Mouse (Mus musculus) adrenal gland, adult 2 months (tissue): ENCODE results near the gene Best3. TPM values are rescaled to one million over a fixed set of nuclear protein-coding genes. Genes with fewer than 3 reads are reported as not detected.
A peak's percentile ranks its signal among the peaks of the same experiment; 100 is the strongest.
"Not testable (repeated sequence)": the region's sequence is repeated elsewhere in the genome, so short reads cannot be mapped to it uniquely, and the experiment has no call there.

Source experiments
- DNase-seq: peaks from one replicate; pipeline ENCODE4 v3.0.0; 2021
- polyA plus RNA-seq: library from polyadenylated mRNA; depleted of rRNA; stranded (reverse); fragments of >200 nt; gene quantifications from 2 replicates; pipeline ENCODE4 v1.2.3, GENCODE M21; 2012; rRNA removed
- total RNA-seq, 2 experiments: library from RNA; stranded (reverse); gene quantifications; 2 replicates each; pipeline ENCODE4 v1.2.3; 2021

Gene Best3
- total and polyA plus RNA-seq, 3 experiments: 0.29 to 0.42 (median 0.31) TPM

DNA sequence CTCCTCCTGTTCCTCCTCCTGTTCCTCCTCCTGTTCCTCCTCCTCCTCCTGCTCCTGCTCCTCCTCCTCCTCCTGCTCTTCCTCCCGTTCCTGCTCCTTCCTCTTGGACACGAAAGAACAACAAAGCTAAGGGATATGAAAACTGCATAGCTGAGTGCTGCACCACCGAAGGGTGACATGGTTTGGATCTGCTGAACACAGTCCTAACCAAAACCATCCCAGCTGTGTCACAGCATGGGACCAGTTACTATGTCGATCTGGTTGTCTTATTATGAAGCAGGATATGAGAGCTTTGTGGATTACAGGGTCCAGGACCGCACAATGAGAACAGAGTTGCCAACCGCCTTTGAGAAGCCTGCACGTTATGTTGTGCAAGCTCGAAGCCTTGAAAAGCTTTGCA, 40.1 kb downstream of the Best3 start:
- no peak for DNase-seq

DNA sequence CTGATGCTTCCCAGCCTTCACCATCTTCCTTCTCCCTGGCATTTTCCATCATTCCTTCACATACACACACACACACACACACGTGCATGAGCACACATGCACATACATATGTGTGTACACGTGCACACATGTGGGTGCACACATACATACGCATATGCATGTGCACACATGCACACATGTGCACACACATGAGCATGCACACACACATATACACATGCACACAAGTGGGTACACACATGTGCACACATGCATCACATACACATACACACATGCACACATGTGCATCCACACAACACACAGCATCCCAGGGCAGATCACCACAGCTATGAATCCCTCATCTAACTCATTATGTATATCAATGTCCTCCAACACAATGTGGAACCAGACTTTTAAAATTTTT, 45.0 kb downstream of the Best3 start:
- no peak for DNase-seq

DNA sequence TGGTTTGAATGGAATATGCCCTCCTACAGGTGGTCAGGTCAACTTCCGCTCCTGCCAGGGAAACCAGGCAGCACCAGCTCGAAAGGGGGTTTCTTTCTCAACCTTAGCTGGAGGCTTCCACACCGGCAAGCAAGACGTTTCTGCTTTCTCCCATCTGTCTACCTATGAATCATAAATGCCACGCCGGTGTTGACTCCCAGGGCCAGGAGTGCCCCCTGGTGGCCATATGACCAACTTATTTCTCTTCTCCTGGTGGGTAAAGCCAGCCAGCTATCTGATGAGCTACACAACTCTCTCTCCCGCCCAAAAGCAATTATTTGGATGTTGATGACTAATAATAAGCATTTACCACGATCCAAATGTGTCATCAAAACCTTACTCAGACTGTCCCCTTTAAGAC, 47.7 kb downstream of the Best3 start:
- peak; percentile 88 for DNase-seq

DNA sequence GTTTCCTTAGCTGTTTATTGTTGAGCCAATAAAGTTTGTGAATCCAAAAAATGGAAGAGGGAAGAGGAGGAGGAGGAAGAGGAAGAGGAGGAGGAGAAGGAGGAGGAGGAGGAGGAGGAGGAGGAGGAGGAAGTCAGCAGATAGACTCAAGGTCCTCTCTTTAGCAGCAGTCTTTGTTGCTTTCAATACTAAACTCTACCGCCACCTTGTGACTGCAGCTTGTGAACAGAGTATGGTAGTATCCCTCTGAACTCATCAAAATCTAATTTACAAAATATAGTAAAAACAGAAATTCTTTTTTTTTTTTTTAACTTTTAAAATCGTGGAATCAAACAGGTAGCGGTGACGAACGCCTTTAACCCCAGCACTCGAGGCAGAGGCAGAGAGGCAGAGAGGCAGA, 54.2 kb downstream of the Best3 start:
- no peak for DNase-seq

DNA sequence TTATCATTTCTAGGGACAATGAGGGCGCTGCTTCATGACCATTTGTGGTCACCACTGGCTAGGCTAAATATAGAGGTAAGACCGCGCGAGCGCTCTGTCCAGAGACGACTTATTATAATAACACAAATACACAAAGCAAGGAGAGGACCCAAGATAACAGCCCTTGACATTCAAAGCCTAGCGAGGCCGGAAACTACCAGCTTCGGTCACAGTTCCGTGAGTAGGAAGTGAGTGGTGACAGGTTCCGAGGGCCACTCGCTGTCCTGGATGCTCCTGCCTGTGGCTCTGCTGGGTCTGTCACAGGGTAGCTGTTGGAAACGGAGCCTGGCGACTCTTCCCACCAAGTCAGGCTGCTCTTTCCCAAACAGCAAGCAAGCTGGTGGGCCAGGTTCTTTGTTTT, 56.2 kb downstream of the Best3 start:
- DNase-seq: no peak

DNA sequence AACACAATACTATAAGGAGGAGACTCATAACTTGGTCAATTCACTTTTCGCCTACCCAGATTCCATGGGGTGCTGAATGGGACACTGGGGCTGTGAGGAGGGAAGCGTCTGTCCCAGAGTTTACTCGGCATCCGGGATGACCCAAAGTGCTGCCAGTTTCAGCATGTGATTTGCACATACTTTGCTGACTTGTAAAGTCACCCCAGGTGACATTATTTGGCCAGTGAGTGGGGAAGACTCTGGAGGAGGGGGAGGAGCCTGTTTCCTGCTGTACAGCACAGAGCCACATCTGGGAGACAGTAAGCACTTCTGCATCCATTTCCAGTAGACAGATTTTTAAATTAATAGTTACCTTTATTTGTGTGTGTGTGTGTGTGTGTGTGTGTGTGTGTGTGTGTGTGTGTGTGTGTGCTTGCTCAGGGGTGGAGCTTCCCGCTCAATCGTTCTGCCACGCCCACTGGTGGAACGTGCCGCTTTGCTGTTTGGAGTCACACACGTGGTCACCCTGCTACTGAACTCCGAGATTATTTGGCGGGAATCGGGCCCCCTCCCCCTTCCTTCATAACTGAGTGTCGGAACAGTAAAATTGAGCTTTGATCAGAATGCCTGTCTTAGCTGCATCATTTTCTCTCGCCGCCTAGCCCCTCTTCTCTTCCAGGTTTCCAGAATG, 57.5 kb downstream of the Best3 start:
- DNase-seq: not testable (repeated sequence)

DNA sequence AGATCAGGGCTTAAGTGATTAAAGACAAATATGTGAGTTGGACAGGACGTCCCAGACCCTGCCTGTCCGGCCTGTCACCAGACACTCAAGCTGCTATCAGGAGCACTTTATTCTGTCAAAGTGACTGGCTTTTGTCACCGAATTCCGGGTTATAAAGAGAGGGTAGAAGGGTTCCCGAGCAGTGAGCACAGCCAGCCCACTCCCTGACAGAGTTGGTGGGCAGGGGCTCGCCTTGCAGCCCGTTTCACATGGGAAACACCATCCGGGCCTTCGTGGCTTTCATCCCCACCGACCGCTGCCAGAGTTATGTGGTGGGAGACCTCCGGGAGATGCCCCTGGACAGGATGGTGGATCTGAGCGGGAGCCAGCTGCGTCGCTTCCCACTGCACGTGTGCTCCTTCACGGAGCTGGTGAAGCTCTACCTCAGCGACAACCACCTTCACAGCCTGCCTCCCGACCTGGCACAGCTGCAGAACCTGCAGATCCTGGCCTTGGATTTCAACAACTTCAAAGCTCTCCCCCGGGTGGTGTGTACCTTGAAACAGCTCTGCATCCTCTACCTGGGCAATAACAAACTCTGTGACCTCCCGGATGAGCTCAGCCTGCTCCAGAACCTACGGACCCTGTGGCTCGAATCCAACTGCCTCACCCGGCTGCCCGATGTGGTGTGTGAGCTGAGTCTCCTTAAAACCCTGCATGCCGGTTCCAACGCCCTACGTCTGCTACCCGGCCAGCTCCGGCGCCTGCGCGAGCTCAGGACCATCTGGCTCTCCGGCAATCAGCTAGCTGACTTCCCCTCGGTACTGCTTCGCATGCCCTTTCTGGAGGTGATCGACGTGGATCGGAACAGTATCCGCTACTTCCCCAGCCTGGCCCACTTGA, 59.3 kb downstream of the Best3 start, which contains the start of gene Lrrc10:
Gene Lrrc10, plus strand, starts transcription at position 167 of the 882 bp plus-strand sequence.
- no peak for DNase-seq

DNA sequence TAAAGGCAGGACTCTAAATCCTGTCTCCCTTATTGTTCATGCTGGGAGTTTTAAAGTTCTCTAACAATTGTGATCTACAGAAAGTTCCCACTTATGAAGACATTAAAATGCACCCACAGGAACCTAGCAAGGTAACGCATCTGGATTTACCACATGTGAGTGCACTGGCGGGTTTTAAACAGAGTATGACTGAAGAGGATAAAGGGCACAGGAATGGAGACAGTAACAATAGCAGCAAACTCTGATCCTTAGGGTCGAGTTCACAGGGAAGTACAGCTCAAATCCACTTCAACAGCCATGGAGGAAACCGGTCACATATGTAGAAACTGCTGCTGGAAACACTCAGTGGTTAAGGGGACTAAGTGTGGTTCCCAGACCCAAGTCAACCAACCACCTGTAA, 63.1 kb downstream of the Best3 start:
- DNase-seq: no peak

DNA sequence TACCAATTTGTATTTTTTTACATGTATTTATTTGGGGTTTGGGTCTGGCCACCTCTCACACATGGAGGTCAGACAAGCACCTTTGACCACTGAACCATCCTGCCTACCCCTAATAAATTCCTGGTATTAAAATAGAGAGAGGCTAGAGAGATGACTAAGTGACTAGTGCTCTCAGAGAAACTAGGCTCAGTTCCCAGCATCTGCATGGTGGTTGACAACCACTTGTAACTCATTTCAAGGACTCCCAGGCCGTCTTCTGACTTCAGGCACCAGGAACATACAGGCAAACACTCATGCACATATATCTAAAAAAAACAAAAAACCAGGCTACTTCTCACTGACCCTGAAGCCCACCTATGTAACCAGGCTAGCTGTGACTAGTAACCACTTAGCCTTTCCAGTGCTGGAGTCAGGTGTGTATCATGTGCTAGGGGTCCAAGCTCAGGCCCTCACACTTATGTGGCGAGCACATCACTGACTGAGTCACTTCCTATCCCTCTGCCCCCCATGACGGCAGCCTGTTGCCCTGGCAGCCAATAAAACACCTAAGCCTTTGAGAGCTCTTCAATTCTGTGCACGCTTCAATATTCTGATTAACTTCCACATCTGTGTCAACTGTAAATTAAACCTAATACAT, 64.0 kb downstream of the Best3 start:
- peak; percentile 68 for DNase-seq

DNA sequence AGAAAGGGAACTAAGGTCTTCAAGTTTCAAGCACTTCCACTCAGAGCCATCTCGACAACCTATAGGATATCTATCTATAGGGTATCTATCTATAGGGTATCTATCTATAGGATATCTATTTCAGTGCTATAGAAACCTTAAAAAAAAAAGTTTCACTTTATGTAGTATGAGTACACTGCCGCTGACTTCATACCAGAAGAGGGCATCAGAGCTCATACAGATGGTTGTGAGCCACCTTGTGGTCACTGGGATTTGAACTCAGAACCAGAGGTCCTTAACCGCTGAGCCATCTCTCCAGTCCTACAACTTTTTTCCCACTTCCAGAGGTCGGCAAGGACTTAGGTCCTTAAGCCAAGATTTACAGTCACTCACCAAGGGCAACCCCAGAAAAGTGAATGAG, 69.6 kb downstream of the Best3 start:
- no peak for DNase-seq

DNA sequence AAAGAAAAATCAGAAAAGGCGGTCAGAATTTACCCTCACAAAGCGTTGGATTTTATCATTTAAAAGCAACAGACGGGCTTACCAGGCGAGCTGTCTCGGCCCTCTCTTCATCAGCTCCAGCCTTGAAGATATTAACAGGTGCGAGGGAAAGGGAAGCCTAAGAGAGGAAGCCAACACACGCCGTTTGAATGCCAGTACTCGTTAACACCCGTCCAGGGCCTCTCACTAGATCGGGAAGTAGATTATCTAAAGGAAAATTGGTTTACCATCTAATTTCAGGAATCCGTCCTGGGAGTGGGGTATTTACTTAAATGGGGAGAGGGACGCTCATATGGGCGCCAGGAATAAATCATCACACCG, 76.8 kb downstream of the Best3 start:
- DNase-seq: no peak

DNA sequence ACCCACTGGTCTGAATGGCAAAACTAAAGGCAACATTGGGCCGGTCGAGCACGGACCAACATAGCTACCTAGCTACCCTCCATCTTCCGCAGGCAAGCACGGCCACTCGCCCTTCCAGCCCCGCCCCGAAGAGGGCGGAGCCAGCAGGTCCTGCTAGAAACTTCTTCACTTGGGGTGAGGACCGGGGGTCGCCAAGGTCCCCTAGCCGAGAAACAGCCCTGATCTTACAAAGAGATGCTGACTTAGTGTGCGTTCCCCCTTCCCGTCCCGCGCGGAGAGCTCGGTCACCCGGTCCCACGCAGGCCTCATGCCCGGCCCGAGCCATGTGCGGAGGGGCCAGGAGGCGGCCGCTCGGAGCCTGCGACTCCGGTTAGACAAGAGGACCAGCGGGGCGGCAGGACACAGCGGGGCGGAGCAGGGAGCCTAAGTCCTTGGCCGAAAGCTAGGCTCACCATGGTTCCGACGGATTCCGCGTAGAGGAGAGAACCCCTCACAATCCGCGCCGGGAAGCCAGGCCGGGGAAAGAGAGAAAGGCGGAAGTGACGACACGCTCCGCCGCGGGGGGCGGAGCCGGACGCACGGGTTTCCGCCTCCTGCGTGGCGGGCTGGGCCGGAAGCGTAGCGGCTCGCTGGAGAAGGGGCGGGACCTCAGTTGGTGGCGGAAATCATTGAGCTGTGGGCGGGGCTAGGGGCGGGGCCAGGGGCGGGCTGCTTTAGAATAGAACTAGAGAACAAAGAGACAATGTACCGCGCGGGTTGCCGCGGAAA, 77.3 kb downstream of the Best3 start, which contains the start of gene Cct2:
Gene Cct2, minus strand, starts transcription at position 561 of the 768 bp plus-strand sequence.
- peak; percentile 94 for DNase-seq

DNA sequence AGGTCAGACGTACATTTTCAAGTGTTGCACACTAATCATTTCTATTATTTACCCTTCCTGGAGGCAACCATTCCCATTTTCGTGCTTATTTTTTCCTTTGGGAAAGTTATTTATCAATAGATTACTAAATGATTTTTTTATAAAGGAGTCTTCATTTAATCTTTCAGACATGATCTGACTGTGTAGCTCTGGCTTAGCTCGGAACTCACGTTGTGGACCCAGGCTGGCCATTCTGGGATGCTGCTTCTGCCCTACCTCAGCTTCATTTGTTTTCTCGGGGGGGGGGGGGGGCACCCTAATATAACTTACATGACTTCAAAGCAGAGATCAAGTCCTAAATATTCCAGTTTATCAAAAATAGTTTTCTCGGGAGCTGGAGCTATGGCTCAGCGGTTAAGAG, 78.0 kb downstream of the Best3 start:
- no peak for DNase-seq

DNA sequence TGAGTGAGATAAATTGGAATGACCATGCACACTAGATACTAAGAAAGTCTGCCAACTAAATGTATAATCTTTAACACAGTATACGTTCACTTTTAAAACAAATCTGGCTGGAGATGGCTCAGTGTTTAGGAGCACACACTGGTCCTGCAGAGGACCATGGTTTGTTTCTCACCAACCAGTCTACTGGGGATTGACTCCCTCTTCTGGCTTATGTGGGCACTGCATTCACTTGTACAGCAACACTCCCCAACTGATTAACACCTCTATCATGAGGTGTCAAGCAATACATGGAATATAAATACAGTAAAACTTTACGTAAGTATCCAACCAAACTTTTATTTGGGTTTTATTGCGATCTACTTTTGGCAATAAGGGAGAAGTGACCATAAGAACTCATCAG, 83.0 kb downstream of the Best3 start:
- DNase-seq: no peak

DNA sequence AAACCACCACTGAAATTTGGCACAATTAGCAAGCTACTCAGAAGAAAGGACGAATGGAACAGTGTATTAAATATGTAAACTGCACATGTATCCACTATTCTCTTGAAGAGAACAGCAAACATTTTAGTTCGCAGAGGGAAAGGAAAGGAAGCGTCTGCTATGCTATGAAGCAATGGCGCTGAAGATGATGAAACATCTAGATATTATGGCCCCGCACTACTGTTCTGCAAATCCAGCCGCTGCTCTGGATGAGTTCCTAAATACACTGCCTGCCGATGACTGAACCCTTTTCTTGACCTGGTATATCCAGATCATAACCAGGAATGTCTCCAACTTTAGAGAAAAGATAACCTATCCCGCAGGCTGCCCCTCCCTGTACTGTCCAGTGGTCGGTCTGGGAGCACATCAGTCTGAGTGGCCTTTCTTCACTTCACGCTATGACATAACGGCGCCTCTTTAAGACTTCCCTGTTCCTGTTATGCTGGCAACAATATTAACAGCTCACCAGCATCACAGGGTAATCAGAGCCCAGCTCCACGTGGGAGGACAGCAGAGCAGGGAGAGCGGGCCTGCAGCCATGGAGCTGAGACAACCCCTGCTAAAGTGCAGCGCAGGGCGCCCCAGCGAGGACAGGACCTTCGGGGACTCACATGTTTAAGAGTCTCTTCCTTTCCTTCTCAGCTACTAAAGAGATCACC, 86.2 kb downstream of the Best3 start:
- DNase-seq: no peak

DNA sequence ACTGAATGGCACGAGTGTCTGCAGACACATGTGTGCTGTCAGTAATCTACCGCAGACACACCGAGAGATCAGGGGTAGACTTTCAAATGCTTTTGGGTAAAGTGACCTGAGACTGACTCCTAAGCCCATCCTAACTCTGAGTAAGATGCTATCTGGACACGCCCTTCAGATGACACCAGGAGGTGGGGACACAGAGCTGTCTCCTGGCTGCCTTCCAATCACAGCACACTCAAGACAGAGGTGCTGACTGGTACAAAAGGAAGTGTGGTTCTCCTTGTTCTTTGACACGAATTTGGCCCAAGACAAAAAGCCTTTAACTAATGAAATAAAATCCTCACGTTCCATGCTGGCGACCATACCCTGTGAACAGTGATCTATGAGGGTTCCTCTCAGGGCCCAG, 87.1 kb downstream of the Best3 start:
- no peak for DNase-seq

Other genes starting within 250 kb of the Best3 start
- gene Myrfl, start 89.4 kb upstream of the Best3 start, total RNA-seq: under 1 TPM in 1 of 2 experiments, not detected in 1; 0.21 TPM
- gene Myrfl, start 89.4 kb upstream of the Best3 start, polyA plus RNA-seq: 0.12 TPM in 1 of 2 replicates, not detected in the other
- 10 to 100 TPM; 36.8 to 37.9 TPM for gene Rab3ip, start 35.5 kb upstream of the Best3 start, total RNA-seq
- gene Rab3ip, start 35.5 kb upstream of the Best3 start, polyA plus RNA-seq: 45.4 and 52.2 TPM in 2 replicates
- gene Gm10271, start 13.7 kb upstream of the Best3 start, total RNA-seq: not detected
- gene Gm10271, start 13.7 kb upstream of the Best3 start, polyA plus RNA-seq: not detected in 2 replicates
- not detected for gene Lrrc10, start 59.0 kb downstream of the Best3 start, total RNA-seq
- gene Lrrc10, start 59.0 kb downstream of the Best3 start, polyA plus RNA-seq: not detected in 2 replicates
- 100 to 1,000 TPM; 217 to 230 TPM for gene Cct2, start 77.5 kb downstream of the Best3 start, total RNA-seq
- 17.6 and 21.5 TPM in 2 replicates for gene Cct2, start 77.5 kb downstream of the Best3 start, polyA plus RNA-seq
- gene Frs2, start 162.2 kb downstream of the Best3 start, total RNA-seq: 10 to 100 TPM; 21.4 to 28.1 TPM
- gene Frs2, start 162.2 kb downstream of the Best3 start, polyA plus RNA-seq: 4.6 and 5.6 TPM in 2 replicates
- gene Yeats4, start 238.2 kb downstream of the Best3 start, total RNA-seq: 10 to 100 TPM; 43.0 to 47.3 TPM
- gene Yeats4, start 238.2 kb downstream of the Best3 start, polyA plus RNA-seq: 29.1 and 35.7 TPM in 2 replicates